Mouse (Mus musculus) layer of hippocampus, postnatal 36 days (tissue): ENCODE data around the gene Gpr182. TPM values are rescaled to one million over a fixed set of nuclear protein-coding genes. Genes with fewer than 3 reads are reported as not detected.

Experiments
- DNase-seq, 2 experiments: peaks; one replicate each; pipeline ENCODE4 v3.0.0; 2022
- total RNA-seq, 2 experiments: library from RNA; stranded (reverse); gene quantifications; 2 replicates each; pipeline ENCODE4 v1.2.3; 2021

The Gpr182 gene
- total RNA-seq, 2 experiments from 2014 or later, result 1.2 to 1.3 TPM

GRCm38 (mm10) chr10:127738151-127738882, 13.2 kb downstream of the Gpr182 start:
- no peak for DNase-seq

DNA sequence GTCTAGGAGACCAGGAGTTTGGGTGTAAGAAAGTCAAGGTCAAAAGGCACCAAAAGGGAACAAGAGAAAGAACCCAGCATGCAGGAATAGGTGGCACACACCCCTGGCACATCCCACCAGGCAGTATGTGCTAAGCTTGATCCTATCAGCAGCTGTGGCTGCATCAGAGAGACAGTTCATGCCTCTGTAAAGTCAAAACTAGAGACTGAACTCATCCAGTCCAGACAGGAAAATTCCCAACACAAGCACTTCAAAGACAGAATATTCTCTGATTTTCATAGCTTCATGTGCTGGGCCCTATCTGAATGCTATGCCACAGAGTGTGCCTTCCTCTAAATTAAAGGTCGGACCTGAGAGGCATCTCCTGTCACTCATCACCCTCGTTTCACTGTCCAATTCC, 14.0 kb downstream of the Gpr182 start:
- no peak for DNase-seq

GRCm38 (mm10) chr10:127736916-127737315, 14.6 kb downstream of the Gpr182 start:
- no peak for DNase-seq

- no peak for DNase-seq
These were observed 15.3 kb downstream of the Gpr182 start for GRCm38 (mm10) chr10:127736266-127736665.

- DNase-seq, result no peak
These were observed 17.1 kb downstream of the Gpr182 start for GRCm38 (mm10) chr10:127734434-127734833.

DNA sequence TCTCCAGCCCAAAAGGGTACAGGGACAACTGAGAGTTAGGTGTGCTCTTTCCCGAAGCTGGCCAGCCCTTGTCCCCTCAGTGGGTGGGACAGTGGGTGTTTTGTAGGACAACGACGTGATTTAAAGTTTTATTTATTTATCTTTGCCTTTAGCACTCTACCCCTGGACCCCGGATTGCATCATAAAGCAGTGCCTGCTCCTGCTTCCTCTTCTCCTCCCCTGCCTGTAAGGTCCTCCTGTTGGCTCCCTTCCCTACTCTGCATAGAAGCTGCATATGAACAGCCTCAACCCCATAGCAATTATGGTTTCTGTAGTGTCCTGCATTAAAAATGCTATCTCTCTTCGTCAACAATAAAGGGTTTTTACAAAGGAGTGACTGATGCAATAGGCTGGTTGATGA, 20.1 kb downstream of the Gpr182 start:
- no peak for DNase-seq

DNA sequence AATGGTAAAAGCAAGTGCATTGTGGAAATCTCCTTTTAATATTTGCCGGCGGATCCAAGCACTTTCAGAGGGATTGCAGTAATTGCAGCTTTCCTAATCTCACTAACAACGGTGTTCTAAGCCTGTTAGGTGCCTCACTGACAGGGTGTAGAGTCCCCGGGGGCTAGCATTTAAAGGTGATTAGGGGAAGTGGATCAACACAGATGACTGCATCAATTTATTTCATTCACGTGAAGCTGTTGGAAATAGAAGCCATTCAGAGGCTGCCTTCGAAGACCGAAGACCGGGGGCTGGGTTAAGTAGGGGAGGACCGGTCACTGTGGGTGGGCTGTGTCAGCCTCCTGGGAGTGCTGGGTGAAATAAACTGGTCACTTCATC, 20.6 kb downstream of the Gpr182 start:
- DNase-seq, result no peak

DNA sequence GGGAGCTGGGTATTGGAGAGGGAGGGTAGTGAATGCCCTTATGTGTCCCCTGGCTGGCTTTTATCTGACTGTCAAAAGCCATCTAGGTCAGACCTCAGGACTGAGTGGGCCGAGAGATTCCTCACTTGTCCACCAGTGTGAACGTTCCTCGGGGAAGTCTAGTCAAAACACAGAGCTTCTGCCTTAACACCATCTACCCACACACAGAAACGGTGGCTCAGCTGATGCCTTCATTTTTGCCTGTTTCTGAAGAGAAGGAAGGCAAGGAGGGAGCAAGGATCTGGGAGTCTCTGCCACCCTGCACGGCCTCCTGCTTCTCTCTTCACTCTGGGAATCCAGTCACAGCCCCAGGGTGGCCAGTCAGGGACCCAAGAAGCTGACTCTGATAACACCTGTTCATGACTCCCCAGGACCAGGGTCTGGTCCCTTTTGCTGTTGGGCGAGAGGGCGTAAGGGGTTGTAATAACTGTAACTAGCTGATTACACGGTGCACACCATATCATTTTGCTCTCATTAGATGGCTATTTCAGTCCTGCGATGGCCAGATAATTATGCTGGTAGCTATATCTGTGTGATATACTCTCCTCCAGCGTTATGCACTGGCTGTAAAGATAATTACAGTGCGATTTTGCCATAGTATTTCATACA, 21.1 kb downstream of the Gpr182 start:
- DNase-seq, result no peak

DNA sequence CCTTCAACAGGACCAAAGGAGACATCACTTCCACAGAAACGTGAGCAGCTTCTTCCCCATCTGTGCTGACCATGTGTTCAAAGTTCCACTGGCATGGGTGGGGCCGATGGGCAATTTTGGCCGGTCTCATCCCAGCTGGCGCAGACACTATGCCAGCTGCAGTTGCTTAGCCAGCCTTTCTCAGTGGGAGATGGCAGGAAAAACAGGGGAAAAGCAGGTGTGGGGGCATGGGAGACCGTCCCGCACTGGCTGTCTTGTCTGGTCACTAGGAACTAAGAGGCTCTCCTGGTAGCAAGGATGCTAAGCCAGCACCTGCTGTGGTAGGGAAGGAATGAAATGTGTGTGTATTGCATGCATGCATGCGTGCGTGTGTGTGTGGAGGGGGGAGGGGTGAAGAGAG, 23.1 kb downstream of the Gpr182 start:
- DNase-seq, result no peak

DNA sequence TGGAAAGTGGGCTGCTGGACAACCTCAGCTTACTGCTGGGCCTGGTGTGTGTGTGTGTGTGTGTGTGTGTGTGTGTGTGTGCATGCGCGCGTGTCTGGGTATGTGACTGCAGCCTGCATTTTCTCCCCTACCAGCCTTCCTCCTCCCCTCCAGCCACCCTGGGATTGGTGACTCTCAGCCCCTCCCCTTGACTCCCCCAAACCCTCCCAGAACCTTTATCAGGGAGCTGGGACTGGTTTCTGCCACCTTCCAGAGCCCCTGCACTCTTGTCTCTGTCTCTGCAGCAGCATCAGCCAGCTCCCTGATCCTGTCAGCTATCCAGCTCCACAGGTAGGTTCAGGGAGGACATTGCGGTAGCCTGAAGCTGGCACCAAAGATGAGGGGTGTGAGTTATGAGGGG, 26.4 kb downstream of the Gpr182 start:
- no peak for DNase-seq

GRCm38 (mm10) chr10:127724178-127724577, 27.4 kb downstream of the Gpr182 start, which contains the start of gene Tac2:
Gene Tac2, plus strand, starts transcription at chr10:127724478.
- DNase-seq, result no peak

- DNase-seq, result peak in 1 of 2 experiments; percentile 21
These were observed 29.7 kb downstream of the Gpr182 start for GRCm38 (mm10) chr10:127721671-127722418.

DNA sequence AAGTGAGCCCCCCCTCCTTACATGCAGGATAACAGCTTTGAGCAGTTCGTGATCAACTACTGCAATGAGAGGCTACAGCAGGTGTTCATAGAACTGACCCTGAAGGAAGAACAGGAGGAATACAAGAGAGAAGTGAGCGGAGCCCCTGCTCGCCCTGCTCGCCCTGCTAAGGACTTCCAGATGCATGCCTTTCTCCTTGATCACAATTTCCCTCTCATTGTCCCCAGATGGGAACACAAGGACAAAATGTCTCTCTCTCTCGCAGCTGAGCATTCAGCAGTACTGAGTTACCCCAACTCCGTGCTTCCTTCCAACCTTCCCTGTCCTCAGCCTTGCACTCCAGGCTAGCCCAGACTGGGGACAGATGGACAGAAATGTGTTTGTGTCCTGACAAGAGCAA, 38.8 kb downstream of the Gpr182 start:
- no peak for DNase-seq

- no peak for DNase-seq
These were observed 41.2 kb downstream of the Gpr182 start for GRCm38 (mm10) chr10:127710331-127710730.

GRCm38 (mm10) chr10:127708850-127709370, 42.6 kb downstream of the Gpr182 start:
- DNase-seq, result no peak

- no peak for DNase-seq
These were observed 43.8 kb downstream of the Gpr182 start for GRCm38 (mm10) chr10:127707721-127708120.

GRCm38 (mm10) chr10:127705783-127706182, 45.7 kb downstream of the Gpr182 start:
- DNase-seq, result no peak

DNA sequence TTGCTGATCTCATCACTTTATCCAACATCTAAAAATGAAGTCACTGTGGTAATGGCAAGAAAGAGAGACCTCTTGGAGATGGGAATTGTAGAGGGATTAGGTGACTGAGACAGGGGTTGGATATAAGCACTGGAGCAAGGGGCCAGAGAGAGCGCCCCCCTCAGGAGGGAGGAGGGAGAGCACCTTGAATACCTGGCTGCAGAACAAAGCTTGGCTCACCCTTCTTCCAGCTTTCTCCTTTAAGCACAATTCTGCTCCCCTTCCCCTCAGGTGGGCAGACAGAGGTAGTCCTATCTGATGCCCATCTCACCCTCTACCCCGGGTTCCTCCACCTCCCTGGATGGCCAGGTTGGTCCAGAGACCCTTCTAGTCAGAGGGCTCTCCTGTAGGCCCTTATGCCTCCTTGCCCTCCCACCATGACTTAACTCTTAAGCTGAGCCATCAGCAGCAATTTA, 46.7 kb downstream of the Gpr182 start, which contains the start of gene Myo1a:
Gene Myo1a, plus strand, starts transcription at position 405 of the 455 bp plus-strand sequence.
- no peak for DNase-seq

GRCm38 (mm10) chr10:127704293-127704692, 47.2 kb downstream of the Gpr182 start:
- no peak for DNase-seq

DNA sequence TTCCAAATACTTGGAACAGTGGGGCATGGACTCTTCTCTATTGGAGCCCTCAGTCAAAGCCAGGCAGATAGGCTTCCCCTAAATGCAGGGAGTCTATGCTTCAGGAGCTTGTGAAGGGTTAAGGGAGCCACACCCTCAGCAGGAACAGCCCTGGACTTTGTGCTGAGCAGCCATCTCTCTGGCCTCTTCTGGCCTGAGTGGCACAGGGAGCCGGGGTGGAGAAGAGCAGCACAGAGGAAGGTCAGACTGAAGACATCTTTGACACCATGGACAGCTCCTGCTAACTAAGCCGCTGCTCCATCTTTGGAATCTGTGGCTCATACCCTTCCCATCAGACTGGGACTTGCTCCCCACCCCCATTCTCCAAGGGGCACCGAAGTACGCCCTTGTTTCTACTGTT, 48.2 kb downstream of the Gpr182 start:
- DNase-seq, result no peak

DNA sequence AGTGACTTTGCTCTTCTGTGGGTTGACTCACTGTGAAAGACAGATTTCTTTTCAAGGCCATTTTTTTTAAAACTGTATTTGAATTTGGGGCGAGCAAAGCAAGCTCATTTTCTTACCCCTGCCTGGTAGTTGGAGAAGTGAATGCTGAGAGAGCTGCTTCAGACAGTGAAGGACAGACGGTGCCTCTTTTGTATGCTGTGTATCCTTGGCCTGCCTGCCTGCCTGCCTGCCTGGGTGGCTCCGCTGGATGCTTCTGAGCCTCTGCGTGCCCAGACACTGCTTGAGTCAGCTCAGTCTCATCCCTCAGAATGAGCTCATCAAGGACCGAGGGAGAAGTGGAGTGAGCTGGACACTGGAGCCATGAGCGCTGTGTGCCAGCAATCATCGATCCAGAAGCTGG, 52.6 kb downstream of the Gpr182 start:
- no peak for DNase-seq
